Mouse (Mus musculus) ES-Bruce4 (cell line): Measurements from ENCODE around the gene Snx9.

Experiments used
- CTCF ChIP-seq: IDR thresholded peaks from one replicate; pipeline ENCODE4 v1.8.1; 2011; ENCODE audit warnings: low read depth, low read length
- EP300 ChIP-seq: IDR thresholded peaks from 2 replicates; pipeline ENCODE4 v1.6.1; 2011; ENCODE audit warnings: low read depth, low read length; ENCODE audit not compliant: insufficient read depth

- TF ChIP-seq CTCF (no peak), EP300 (no peak)
These were observed 135.3 kb downstream of the Snx9 start for GRCm38 (mm10) chr17:5976221-5977055.
